Mouse (Mus musculus) limb, embryonic 10.5 days (tissue): ENCODE results near the gene Nckap5. TPM values are rescaled to one million over a fixed set of nuclear protein-coding genes. Genes with fewer than 3 reads are reported as not detected.

Source experiments
- DNase-seq: peaks from one replicate; pipeline ENCODE4 v3.0.0-alpha.2; 2017; ENCODE audit warnings: low spot score
- H3K27ac ChIP-seq: fragments of 300-500 bp; sonication (generic); 2 replicates; pipeline ENCODE4 v1.5.1; 2016; ENCODE audit warnings: mild to moderate bottlenecking
- H3K27me3 ChIP-seq: fragments of 300-500 bp; sonication (generic); 2 replicates; pipeline ENCODE4 v1.6.1; 2016; ENCODE audit warnings: low read depth, mild to moderate bottlenecking; ENCODE audit not compliant: poor library complexity, severe bottlenecking
- H3K36me3 ChIP-seq: fragments of 300-500 bp; sonication (generic); 2 replicates; pipeline ENCODE4 v1.6.1; 2016; ENCODE audit warnings: mild to moderate bottlenecking, moderate library complexity
- H3K4me1 ChIP-seq: fragments of 300-500 bp; sonication (generic); 2 replicates; pipeline ENCODE4 v1.6.1; 2016
- H3K4me3 ChIP-seq: fragments of 300-500 bp; sonication (generic); 2 replicates; pipeline ENCODE4 v1.5.1; 2016; ENCODE audit warnings: mild to moderate bottlenecking, moderate library complexity
- H3K9me3 ChIP-seq: fragments of 300-500 bp; sonication (generic); replicated peaks from 2 replicates; pipeline ENCODE4 v1.6.1; 2016; ENCODE audit warnings: mild to moderate bottlenecking
- WGBS: fragments of 180-500 bp; shearing (Covaris S2); methylation state at CpG from one replicate; pipeline ENCODE4 v1.1.7; 2016; 5-methylcytosine and 5-hydroxymethylcytosine counted together
- polyA plus RNA-seq: library from polyadenylated mRNA; unstranded; fragments of >200 nt; fragmentation: Nextera tagmentation; extraction: Ambion mirVana; gene quantifications from 2 replicates; pipeline ENCODE4 v1.2.1, GENCODE M21; 2016

Gene Nckap5
- polyA plus RNA-seq, 1 experiment from 2014 or later = 1.8 TPM

DNA sequence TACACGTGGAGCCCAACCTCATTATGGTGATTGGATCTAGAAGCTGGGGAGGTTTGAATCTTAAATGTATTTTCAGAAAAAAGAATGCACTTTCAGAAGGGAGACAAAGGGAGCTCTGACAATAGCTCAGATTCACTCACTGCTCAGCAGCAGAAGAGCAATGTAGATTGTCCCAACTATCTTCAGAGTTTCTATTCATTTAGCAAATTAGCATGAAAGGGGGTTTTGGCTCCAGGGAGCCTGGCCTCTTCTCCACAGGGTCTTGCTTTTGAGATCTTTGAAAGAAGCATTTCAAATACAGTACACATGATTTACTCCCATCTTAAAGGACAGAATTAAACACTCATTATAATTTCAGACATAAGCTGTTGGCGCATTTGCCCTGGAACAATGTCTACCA lies 662.5 kb downstream of the Nckap5 start:
- no peaks in the 10 kb centered on the region for H3K27me3 ChIP-seq
- no peak for DNase-seq
- no peak overlapping the region for H3K27ac ChIP-seq
- H3K4me3 ChIP-seq = no peak overlapping the region
- no peaks in the 10 kb centered on the region for H3K9me3 ChIP-seq
- no peaks in the 10 kb centered on the region for H3K4me1 ChIP-seq
- no peaks in the 10 kb centered on the region for H3K36me3 ChIP-seq
- 66% methylated on average over 2 of the region's 2 CpGs for WGBS

DNA sequence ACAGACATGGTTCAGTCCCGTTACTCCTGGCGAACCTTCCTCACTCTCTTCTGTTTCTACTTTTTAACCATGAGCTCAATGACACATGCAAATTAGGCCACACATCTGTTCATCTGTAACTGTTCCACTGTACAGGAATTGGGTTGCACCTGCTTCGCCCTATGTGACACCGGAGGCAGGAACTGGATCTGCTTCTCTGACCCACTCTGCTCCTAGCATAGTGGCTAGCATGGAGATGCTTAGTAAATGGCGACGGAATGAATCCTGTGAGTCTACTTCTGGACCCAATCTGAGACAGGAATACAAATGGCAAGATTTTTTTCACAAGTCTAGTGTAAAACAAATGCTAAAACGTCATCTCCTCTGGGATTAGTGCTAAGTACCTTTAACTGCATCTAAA lies 663.1 kb downstream of the Nckap5 start:
- no peak overlapping the region for H3K4me3 ChIP-seq
- H3K27ac ChIP-seq = no peak overlapping the region
- H3K4me1 ChIP-seq = no peaks in the 10 kb centered on the region
- no peaks in the 10 kb centered on the region for H3K9me3 ChIP-seq
- no peak for DNase-seq
- no peaks in the 10 kb centered on the region for H3K27me3 ChIP-seq
- WGBS = 79% methylated on average over 7 of the region's 7 CpGs
- H3K36me3 ChIP-seq = no peaks in the 10 kb centered on the region

DNA sequence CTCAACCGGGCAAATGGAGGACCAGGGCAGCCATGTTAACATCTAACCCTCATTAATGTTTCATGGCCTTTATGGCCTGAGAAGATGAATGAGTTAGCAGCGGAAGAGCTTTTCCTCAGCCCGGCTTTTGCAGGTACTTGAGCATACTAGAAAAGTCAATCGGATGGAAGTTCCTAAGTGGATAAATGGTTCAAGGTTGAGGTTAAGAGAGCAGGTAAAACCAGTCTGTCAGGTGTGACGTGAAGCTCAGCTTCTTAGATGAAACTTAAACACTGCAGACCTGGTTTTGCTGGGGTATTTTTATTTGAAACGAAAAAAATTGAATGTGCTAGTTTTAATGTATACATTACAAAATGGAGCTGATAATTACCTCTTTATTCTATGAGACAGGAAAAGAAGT lies 671.3 kb downstream of the Nckap5 start:
- no peak for DNase-seq
- no peak overlapping the region for H3K27ac ChIP-seq
- no peaks in the 10 kb centered on the region for H3K4me1 ChIP-seq
- no peaks in the 10 kb centered on the region for H3K9me3 ChIP-seq
- H3K27me3 ChIP-seq = no peaks in the 10 kb centered on the region
- WGBS = 81% methylated on average over 6 of the region's 6 CpGs
- H3K36me3 ChIP-seq = no peaks in the 10 kb centered on the region
- H3K4me3 ChIP-seq = no peak overlapping the region

DNA sequence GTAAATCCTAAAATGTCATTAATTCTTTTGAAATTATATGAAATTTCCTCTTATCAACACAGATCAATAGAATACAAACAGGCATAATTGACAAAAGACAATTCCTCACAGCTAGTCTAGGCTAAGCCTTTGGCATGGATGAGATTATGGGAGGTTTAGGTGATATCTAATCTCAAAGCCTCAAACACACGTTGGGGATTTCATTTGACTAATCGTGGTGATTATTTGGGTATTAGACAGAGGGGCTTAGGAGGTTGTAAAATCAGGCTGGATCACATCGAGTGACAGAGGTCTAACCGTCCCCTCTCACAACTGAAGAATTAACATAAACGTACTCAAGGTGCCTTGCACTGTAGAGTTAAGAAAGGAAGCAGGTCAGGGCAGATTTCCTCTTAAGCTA lies 674.8 kb downstream of the Nckap5 start:
- Histone ChIP-seq H3K27ac (no peak overlapping the region), H3K4me1 (no peaks in the 10 kb centered on the region), H3K4me3 (no peak overlapping the region), H3K27me3 (no peaks in the 10 kb centered on the region), H3K9me3 (no peaks in the 10 kb centered on the region), H3K36me3 (no peaks in the 10 kb centered on the region)
- WGBS = 71% methylated on average over 5 of the region's 5 CpGs
- DNase-seq = no peak

DNA sequence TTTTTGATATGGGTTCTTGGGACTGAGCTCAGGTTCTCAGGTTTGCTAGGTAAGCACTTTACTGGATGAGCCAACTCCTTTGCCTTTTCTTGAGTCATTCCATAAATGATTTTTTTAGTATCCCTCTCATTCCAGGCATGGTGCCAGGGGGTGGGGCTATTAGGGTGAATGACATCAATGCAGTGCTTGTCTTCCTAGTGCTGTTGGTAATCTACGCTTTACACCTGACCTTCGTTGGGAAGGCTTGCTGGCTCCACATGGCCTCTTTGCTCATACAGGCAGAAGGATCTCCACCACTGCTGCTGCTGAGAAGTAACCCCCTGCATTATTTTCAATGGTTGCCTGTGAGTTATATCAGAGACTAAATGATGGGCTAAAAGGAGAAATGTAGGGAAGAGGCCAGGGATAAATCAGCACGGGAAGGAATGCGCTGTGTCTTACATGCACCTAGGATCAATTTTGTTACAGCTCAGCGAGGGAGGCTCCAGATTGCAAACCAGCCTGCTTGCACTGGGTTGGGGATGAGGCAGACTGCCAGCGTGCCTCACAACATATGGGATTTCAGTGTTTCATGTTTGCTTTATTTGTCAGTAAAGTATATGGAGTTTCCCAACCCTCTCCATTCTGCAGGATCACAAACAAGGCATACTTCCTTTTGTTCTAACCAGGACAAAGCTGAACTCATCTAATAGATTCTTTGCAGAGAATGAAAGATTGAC lies 676.9 kb downstream of the Nckap5 start:
- H3K36me3 ChIP-seq = no peaks in the 10 kb centered on the region
- H3K27ac ChIP-seq = no peak overlapping the region
- no peaks in the 10 kb centered on the region for H3K4me1 ChIP-seq
- H3K4me3 ChIP-seq = no peak overlapping the region
- 92% methylated on average over 6 of the region's 6 CpGs for WGBS
- H3K27me3 ChIP-seq = no peaks in the 10 kb centered on the region
- H3K9me3 ChIP-seq = no peaks in the 10 kb centered on the region
- DNase-seq = no peak

DNA sequence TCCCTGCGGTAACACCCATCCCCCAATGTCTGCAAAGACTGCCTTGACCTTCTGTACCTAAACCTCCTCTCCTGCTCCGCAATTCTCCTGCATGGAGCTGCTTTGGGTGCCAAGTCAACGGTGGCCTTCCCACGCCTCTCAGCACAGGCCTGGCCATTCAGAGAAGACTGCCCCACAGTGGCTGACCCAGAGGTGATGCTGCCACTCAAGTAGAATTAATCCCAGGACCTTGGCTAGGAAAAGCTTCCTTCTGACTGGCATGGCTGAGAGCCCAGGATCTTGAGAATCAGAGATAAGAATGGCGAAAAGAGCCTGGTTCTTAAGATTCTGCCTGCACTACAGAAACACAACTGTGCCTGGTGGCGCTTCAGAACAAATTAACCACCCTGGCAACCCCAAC lies 678.4 kb downstream of the Nckap5 start:
- Histone ChIP-seq H3K36me3 (no peaks in the 10 kb centered on the region), H3K27ac (no peak overlapping the region), H3K4me1 (no peaks in the 10 kb centered on the region), H3K4me3 (no peak overlapping the region), H3K27me3 (no peaks in the 10 kb centered on the region), H3K9me3 (no peaks in the 10 kb centered on the region)
- DNase-seq = no peak
- 84% methylated on average over 6 of the region's 6 CpGs for WGBS

DNA sequence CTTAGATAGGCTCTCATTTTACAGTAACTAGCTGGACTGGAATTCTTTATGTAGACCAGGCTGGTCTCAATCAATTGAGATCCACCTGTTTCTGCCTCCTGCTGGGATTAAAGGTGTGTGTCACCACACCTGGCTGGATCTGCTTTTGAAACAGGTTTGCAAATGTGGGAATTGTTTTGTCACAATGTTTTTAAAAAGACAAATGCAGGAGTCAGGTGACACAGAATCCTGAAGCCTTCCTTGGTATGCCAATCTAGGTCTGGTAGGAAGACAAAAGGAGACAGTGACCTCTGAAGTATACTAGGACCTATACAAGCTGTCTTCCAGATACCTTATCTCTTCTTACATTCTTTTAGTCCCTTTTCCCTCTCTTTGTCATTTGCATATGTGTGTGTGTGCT lies 680.6 kb downstream of the Nckap5 start:
- Histone ChIP-seq H3K27me3 (no peaks in the 10 kb centered on the region), H3K36me3 (no peaks in the 10 kb centered on the region), H3K27ac (no peak overlapping the region), H3K4me3 (no peak overlapping the region), H3K4me1 (no peaks in the 10 kb centered on the region), H3K9me3 (no peaks in the 10 kb centered on the region)
- no peak for DNase-seq

DNA sequence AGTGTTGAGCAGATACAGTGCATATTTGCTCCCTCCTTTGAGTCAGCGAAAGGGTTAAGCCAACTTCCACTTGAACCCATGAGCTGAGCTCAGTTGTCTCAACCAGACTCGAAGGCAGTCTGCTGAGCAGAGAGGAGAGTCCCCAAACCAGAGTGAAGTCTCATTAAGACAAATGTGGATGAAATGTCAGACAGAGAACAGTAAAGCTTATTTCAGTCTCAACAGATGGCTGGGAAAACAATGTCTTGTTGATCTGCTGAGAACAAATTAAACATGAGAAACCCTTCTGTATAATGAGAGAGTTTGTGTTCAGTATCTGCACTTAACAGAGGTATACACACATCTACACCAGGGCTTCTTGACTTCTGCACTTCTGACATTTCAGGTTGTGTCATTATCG lies 694.9 kb downstream of the Nckap5 start:
- Histone ChIP-seq H3K27ac (no peak overlapping the region), H3K9me3 (no peaks in the 10 kb centered on the region), H3K4me3 (no peak overlapping the region), H3K4me1 (no peaks in the 10 kb centered on the region), H3K36me3 (no peaks in the 10 kb centered on the region), H3K27me3 (no peaks in the 10 kb centered on the region)
- WGBS = 82% methylated on average over 3 of the region's 3 CpGs
- DNase-seq = no peak

DNA sequence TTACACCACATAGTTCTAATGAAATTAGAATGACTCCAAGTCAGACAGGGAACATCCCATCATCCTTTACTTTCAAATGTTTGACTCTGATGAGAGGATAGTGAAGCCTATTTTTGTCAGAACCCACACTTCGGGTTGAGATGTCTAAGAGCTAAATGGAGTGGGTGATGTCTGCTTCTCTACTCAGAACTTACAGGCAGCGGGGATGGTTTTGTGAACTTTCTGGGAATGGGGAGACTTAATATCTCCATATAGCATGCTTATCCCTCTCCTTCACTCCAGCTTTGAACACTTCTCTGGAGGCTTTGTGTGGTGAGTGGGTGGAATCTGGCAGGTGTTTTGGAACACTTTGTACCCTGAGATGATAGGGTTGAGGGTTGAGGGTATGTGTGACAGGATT lies 698.3 kb downstream of the Nckap5 start:
- Histone ChIP-seq H3K36me3 (no peaks in the 10 kb centered on the region), H3K27me3 (no peaks in the 10 kb centered on the region), H3K4me3 (no peak overlapping the region), H3K9me3 (no peaks in the 10 kb centered on the region), H3K4me1 (no peaks in the 10 kb centered on the region), H3K27ac (no peak overlapping the region)
- no peak for DNase-seq
- 100% methylated on average over 2 of the region's 2 CpGs for WGBS

DNA sequence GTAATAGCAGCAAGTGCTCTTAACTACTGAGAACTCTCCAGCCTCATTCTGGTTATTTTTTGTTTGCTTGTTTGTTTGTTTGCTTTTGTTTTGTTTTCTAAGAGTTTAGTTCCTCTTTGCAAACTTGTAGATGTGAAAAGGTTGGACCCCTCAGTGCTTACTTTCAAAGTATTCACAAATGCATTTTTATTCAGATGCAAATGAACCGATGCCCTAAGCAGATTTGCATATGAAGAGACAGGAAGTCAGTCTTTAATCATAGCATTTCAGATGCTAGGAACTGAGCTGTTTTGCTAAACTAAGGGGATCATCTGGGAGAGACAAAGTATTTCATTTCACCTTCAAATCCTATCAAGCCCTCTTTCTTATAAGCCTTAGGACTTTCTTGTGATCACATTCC lies 701.5 kb downstream of the Nckap5 start:
- no peak for DNase-seq
- 35% methylated on average over 1 of the region's 1 CpGs for WGBS
- H3K9me3 ChIP-seq = no peaks in the 10 kb centered on the region
- H3K27me3 ChIP-seq = no peaks in the 10 kb centered on the region
- H3K4me3 ChIP-seq = no peak overlapping the region
- H3K4me1 ChIP-seq = no peaks in the 10 kb centered on the region
- H3K36me3 ChIP-seq = no peaks in the 10 kb centered on the region
- H3K27ac ChIP-seq = no peak overlapping the region

DNA sequence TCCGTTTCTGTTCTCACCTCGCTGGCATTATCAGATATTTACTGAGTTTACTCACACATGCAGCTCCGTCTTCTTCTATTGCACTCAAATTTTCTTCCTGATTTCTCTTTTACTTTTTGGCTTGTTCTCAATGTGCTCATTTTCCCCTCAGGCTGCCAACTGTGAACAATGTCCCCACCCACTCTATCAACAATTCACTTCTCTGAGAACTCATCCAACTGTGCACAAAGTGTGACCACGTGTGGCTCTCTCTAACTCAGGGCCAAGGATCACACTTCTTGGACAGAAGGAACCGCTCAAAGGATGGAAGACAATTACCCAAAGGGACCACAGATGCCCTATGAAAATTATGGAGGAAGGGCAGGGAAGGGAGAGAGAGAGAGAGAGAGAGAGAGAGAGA lies 707.5 kb downstream of the Nckap5 start:
- H3K36me3 ChIP-seq = no peaks in the 10 kb centered on the region
- H3K27ac ChIP-seq = no peak overlapping the region
- H3K4me1 ChIP-seq = 0 out of 2 replicates have a peak, but pooled peaks cover 5% of the 10 kb centered on the region
- no peaks in the 10 kb centered on the region for H3K9me3 ChIP-seq
- H3K27me3 ChIP-seq = no peaks in the 10 kb centered on the region
- WGBS = 85% methylated on average over 5 of the region's 5 CpGs
- no peak overlapping the region for H3K4me3 ChIP-seq
- no peak for DNase-seq

DNA sequence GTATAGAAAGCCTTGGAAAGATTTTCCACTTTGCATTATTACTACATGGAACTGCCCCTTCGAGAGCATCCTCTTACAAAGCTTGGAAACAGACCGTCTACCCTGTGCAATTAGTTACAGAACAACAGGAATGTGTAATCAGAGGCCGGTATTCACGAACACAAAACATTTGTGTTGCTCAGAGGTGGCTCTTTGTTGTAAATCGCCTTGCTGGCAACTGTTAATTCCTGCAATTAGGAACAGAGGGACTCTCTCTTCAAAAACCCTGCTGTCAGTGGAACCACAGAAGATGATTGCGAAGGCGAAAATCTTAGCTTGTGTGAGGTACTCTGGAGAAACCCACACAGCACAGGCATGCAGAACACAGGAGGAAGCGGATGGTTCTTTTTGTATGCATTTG lies 710.1 kb downstream of the Nckap5 start:
- no peak for DNase-seq
- Histone ChIP-seq H3K27me3 (no peaks in the 10 kb centered on the region), H3K27ac (no peak overlapping the region), H3K4me1 (0 out of 2 replicates have a peak, but pooled peaks cover 5% of the 10 kb centered on the region), H3K36me3 (no peaks in the 10 kb centered on the region), H3K4me3 (no peak overlapping the region), H3K9me3 (no peaks in the 10 kb centered on the region)
- 57% methylated on average over 8 of the region's 8 CpGs for WGBS

DNA sequence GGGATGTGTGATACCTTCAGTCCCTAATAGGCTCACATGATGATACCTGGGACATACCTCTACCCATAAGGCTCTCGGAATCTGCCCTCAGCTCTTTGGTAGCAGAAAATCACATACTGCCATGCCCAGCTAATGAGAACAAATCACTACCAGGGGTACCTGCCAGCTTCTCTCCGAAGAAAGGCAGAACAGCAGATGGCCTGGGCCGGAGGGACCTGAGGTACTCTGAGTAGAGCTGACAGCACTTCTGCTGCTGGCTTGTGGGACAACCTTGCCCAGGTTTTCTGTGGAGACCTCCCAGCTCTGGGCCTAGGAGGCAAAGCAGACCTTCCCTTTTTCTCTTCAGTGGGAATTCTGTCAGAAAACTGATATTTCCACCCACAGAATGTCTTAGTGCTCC lies 714.6 kb downstream of the Nckap5 start:
- H3K9me3 ChIP-seq = no peaks in the 10 kb centered on the region
- DNase-seq = no peak
- no peaks in the 10 kb centered on the region for H3K27me3 ChIP-seq
- H3K36me3 ChIP-seq = no peaks in the 10 kb centered on the region
- peak overlapping the region; percentile 61; the same call in 1 of the 2 replicates for H3K27ac ChIP-seq
- H3K4me1 ChIP-seq = 0 out of 2 replicates have a peak, but pooled peaks cover 5% of the 10 kb centered on the region
- WGBS = 71% methylated on average over 3 of the region's 3 CpGs
- no peak overlapping the region for H3K4me3 ChIP-seq

DNA sequence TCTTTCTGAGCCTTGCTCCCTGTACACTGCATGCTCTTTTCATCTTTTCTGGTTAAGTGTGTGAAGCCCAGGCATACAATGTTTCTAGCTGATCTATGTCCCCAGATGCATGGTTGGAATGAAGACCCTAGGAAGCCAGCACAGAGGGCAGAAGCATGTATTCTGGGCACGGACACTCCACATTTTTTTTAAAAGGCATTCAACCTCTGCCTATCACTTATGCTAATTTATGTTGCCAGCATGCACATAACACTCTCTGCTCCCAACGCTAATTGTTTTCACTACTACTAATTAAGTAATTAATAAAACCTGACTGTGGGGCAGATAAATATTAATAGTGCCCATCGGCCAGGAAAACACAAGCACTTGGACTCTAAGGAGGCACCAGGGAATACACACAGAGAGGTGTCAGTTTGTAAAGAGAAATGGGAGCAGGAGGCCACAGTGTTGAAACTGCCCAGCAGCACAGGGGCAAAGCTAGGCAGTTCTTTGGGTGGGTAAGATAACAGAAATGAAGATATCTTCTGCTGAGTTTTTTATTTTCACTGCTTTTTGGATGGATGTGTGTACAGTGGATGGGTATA lies 724.8 kb downstream of the Nckap5 start:
- H3K4me1 ChIP-seq = no peaks in the 10 kb centered on the region
- no peak overlapping the region for H3K27ac ChIP-seq
- H3K4me3 ChIP-seq = no peak overlapping the region
- no peaks in the 10 kb centered on the region for H3K9me3 ChIP-seq
- H3K36me3 ChIP-seq = no peaks in the 10 kb centered on the region
- WGBS = 87% methylated on average over 3 of the region's 3 CpGs
- H3K27me3 ChIP-seq = no peaks in the 10 kb centered on the region
- no peak for DNase-seq
